Mouse (Mus musculus) embryonic fibroblast, embryonic 13.5 days (primary cell): ENCODE data around the gene Itsn1. TPM values are rescaled to one million over a fixed set of nuclear protein-coding genes. Genes with fewer than 3 reads are reported as not detected.

Source experiments
- H3K27ac ChIP-seq: 2 replicates; pipeline ENCODE4 v1.5.1; 2012; ENCODE audit warnings: low read length, control low read depth, inconsistent platforms; ENCODE audit not compliant: insufficient read depth
- H3K4me1 ChIP-seq: 2 replicates; pipeline ENCODE4 v1.6.1; 2011; ENCODE audit warnings: low read length; ENCODE audit not compliant: control insufficient read depth, insufficient read depth
- H3K4me3 ChIP-seq: 2 replicates; pipeline ENCODE4 v1.5.1; 2011; ENCODE audit warnings: mild to moderate bottlenecking, control low read depth, low read length; ENCODE audit not compliant: insufficient read depth
- CTCF ChIP-seq: IDR thresholded peaks from 2 replicates; pipeline ENCODE4 v1.5.1; 2011; ENCODE audit warnings: mild to moderate bottlenecking, control low read depth, low read length, moderate library complexity, borderline replicate concordance; ENCODE audit not compliant: insufficient read depth
- POLR2A ChIP-seq: IDR thresholded peaks from 2 replicates; pipeline ENCODE4 v1.6.1; 2011; ENCODE audit warnings: low read depth, mild to moderate bottlenecking, control low read depth, low read length, moderate library complexity
- polyA plus RNA-seq: library from polyadenylated mRNA; stranded (reverse); fragments of >200 nt; gene quantifications from 2 replicates; pipeline ENCODE4 v1.2.4, GENCODE M21; 2011; ENCODE audit warnings: low read depth; ENCODE audit not compliant: missing spikeins, insufficient read length

Itsn1 gene
- polyA plus RNA-seq, 1 experiment, result 136 TPM

- Histone ChIP-seq H3K4me1 (peaks cover 24% of the 10 kb centered on the region), H3K4me3 (no peak overlapping the region), H3K27ac (peak overlapping the region; percentile 58)
- TF ChIP-seq CTCF (no peak), POLR2A (no peak)
Measured at GRCm38 (mm10) chr16:91968725-91969124, 239.6 kb downstream of the Itsn1 start.

- peak overlapping the region; percentile 80 for H3K27ac ChIP-seq
- TF ChIP-seq POLR2A, result no peak
Measured at GRCm38 (mm10) chr16:91969516-91970031, 240.5 kb downstream of the Itsn1 start.

More at GRCm38 (mm10) chr16:91969516-91970031, 240.5 kb downstream of the Itsn1 start:
- Histone ChIP-seq H3K4me3 (no peak overlapping the region), H3K4me1 (peaks cover 19% of the 10 kb centered on the region)

Other genes with a start within 250 kb of the Itsn1 start
- 58.6 and 73.8 TPM in 2 replicates for gene Ifnar1, start 244.0 kb upstream of the Itsn1 start, polyA plus RNA-seq
- 85.7 and 104 TPM in 2 replicates for gene Ifngr2, start 182.2 kb upstream of the Itsn1 start, polyA plus RNA-seq
- gene Tmem50b, start 131.5 kb upstream of the Itsn1 start, polyA plus RNA-seq, result 25.4 and 27.7 TPM in 2 replicates
- 1.6 and 2.0 TPM in 2 replicates for gene Dnajc28, start 110.3 kb upstream of the Itsn1 start, polyA plus RNA-seq
- gene Gart, start 82.3 kb upstream of the Itsn1 start, polyA plus RNA-seq, result 68.2 and 80.0 TPM in 2 replicates
- 220 and 242 TPM in 2 replicates for gene Son, start 81.8 kb upstream of the Itsn1 start, polyA plus RNA-seq
- 13.8 and 25.6 TPM in 2 replicates for gene Donson, start 40.5 kb upstream of the Itsn1 start, polyA plus RNA-seq
- gene Cryzl1, start 306 bp upstream of the Itsn1 start, polyA plus RNA-seq, result 63.6 and 68.6 TPM in 2 replicates